Mouse (Mus musculus): ENCODE measurements around the gene Tfb2m.
A peak's percentile ranks its signal among the peaks of the same experiment; 100 is the strongest.

Tfb2m gene

GRCm38 (mm10) chr1:179559446-179560194 is 13.6 kb upstream of the Tfb2m start:
- no peak for DNase-seq (ENCODE audit: low read depth in 1 of 2, low spot score in 2 of 2)

GRCm38 (mm10) chr1:179556921-179557320 is 10.9 kb upstream of the Tfb2m start:
- no peak for DNase-seq (ENCODE audit: low read depth in 1 of 2, low spot score in 2 of 2)

- no peak for DNase-seq (ENCODE audit: low read depth in 1 of 2, low spot score in 2 of 2)
These were observed 7.9 kb upstream of the Tfb2m start for GRCm38 (mm10) chr1:179553949-179554347.

GRCm38 (mm10) chr1:179553197-179553948 is 7.3 kb upstream of the Tfb2m start:
- no peak for DNase-seq (ENCODE audit: low read depth in 1 of 2, low spot score in 2 of 2)

- no peak for DNase-seq (ENCODE audit: low read depth in 1 of 2, low spot score in 2 of 2)
These were observed 6.7 kb upstream of the Tfb2m start for GRCm38 (mm10) chr1:179552751-179553150.

- DNase-seq (ENCODE audit: low read depth in 1 of 2, low spot score in 2 of 2): no peak
These were observed 5.9 kb upstream of the Tfb2m start for GRCm38 (mm10) chr1:179551921-179552320.

- DNase-seq (ENCODE audit: low read depth in 1 of 2, low spot score in 2 of 2): no peak
These were observed 5.3 kb upstream of the Tfb2m start for GRCm38 (mm10) chr1:179551336-179551735.

GRCm38 (mm10) chr1:179548996-179549752 is 3.1 kb upstream of the Tfb2m start:
- DNase-seq (ENCODE audit: low read depth in 1 of 2, low spot score in 2 of 2): no peak

GRCm38 (mm10) chr1:179548220-179548619 is 2.2 kb upstream of the Tfb2m start:
- DNase-seq (ENCODE audit: low read depth in 1 of 2, low spot score in 2 of 2): no peak

GRCm38 (mm10) chr1:179547176-179547575 is 1.1 kb upstream of the Tfb2m start:
- no peak for DNase-seq (ENCODE audit: low read depth in 1 of 2, low spot score in 2 of 2)

GRCm38 (mm10) chr1:179546551-179546917 is 467 bp upstream of the Tfb2m start:
- DNase-seq (ENCODE audit: low read depth in 1 of 2, low spot score in 2 of 2): no peak

- DNase-seq (ENCODE audit: low read depth in 1 of 2, low spot score in 2 of 2): no peak
These were observed 4.6 kb downstream of the Tfb2m start for GRCm38 (mm10) chr1:179541502-179541901.

GRCm38 (mm10) chr1:179539887-179540286 is 6.2 kb downstream of the Tfb2m start:
- no peak for DNase-seq (ENCODE audit: low read depth in 1 of 2, low spot score in 2 of 2)

GRCm38 (mm10) chr1:179539054-179539453 is 7.0 kb downstream of the Tfb2m start:
- no peak for DNase-seq (ENCODE audit: low read depth in 1 of 2, low spot score in 2 of 2)

GRCm38 (mm10) chr1:179519901-179520300 is 26.2 kb downstream of the Tfb2m start:
- DNase-seq (ENCODE audit: low read depth in 1 of 2, low spot score in 2 of 2): no peak

- peak; percentile 42 to 67 for DNase-seq (ENCODE audit: low read depth in 1 of 2, low spot score in 2 of 2)
These were observed 28.2 kb downstream of the Tfb2m start, which contains the start of gene Smyd3 for GRCm38 (mm10) chr1:179517713-179518465. TSS of gene Smyd3 (minus strand) at chr1:179518041.

- DNase-seq (ENCODE audit: low read depth in 1 of 2, low spot score in 2 of 2): no peak
These were observed 28.9 kb downstream of the Tfb2m start for GRCm38 (mm10) chr1:179516941-179517712.

GRCm38 (mm10) chr1:179511895-179512294 is 34.2 kb downstream of the Tfb2m start:
- no peak for DNase-seq (ENCODE audit: low read depth in 1 of 2, low spot score in 2 of 2)

- no peak for DNase-seq (ENCODE audit: low read depth in 1 of 2, low spot score in 2 of 2)
These were observed 35.3 kb downstream of the Tfb2m start for GRCm38 (mm10) chr1:179510546-179511340.
